Mouse (Mus musculus): ENCODE results near the gene Pycr1. TPM values are rescaled to one million over a fixed set of nuclear protein-coding genes. Genes with fewer than 3 reads are reported as not detected.

The Pycr1 gene
- 1.00 TPM for polyA plus RNA-seq (2017; shearing (Covaris generic))

DNA sequence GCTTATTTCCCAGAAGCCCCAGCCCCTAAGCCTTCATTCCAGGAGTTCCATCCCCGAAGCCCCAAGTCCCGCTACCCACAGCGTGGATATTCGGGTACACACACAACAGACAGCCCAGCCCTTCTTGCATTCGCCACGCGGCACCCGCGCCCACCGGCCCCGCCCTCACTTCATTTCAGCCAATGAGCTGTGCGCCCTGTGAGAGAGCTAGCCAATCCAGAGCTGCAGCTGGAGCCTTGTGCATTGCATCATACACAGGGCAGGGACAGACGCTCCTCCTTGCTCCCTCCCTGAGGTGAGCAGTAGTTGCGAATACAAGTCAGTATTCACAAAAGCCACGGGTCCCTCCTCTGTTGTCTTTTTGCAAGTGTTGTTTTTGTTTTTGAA, at the start of gene Pycr1:
Pycr1 (minus strand) TSS at position 169 of the 387 bp plus-strand sequence.

DNA sequence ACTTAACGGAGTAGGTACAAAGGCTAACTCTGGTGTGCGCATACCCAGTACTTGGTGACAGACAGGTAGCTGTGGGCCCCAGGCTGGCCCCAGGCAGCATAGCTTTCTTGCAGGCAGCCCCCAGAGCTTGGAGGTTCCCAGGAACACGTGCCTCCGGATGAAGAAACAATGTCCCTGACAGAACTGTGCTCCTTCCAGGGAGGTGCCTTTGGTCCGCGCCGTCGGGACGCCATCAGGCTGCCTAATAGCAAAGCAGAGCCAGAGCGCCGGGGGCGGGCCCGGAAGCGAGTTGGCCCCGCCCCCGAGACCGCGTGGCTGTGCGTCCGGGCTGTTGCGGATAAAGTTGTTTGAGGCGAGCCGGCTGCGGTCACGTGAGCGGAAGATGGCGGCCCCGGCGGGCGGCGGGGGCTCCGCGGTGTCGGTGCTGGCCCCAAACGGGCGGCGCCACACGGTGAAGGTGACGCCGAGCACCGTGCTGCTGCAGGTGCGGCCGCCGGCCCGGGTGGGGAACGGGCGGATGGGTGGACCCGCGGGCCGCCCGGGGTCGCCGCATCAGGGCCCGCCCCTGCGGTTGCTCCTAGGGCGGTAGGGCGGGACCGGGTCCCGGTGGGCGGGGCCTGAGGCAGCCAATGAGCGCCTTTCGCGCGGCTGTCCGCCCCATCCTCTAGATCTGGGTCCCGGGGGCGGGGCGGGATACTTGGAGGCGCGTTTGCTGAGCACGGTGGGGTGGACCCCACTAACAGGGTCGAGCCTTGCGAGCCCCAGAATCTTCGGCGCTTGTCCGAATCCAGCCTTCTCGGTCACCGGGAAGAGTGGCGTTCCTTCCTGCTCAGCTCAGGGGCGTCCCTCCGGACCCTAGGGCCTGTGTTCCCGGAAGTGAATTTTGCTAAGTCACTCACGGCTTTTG, 29.4 kb upstream of the Pycr1 start, which contains the start of gene Aspscr1:
Aspscr1 (plus strand) TSS at position 287 of the 907 bp plus-strand sequence.

DNA sequence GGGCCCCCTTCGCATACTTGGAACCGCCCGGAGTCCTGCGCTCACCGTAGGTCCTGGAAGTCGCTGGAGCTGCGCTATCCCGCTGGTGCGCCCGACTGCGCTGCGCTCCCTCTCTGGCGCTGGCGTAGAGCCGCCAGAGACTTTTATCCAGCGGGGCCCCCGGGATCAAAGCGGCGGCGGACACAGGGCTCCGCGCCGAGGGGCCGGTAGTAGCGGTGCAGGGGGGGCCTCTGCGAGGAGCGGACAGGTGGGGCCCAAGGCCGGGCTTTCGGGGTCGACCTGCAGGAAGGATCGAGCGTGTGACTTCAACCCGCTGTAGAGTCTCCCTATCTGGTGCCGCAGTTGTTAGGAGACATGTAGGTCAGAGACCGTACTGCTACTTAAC, 17.5 kb upstream of the Pycr1 start, which contains the start of gene Notum:
Notum (minus strand) TSS at position 100 of the 385 bp plus-strand sequence.

DNA sequence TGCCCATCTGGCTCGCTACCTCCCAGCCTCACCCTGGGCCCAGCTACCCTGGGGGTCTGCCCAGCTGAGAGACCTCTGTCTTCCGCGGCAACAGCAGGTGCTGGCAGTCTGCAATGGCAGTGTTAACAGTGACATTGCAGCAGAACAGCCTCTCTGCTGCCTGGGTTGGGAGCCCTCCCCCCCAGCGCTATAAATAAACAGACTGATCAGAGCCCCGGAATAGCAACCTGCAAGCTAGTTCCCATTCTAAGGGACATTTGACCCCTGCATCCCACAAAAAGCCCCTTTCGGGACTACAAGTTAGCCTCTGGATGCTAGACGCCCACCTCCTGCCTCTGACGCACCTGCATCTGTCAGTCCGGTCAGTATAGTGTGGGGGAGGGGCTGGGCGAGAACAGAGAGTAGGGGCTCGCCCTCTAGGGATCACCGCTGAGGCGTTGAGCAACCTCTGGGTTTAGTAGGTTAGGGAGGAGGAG, 4.5 kb upstream of the Pycr1 start, which contains the start of gene Myadml2:
Myadml2 (minus strand) TSS at position 158 of the 476 bp plus-strand sequence.

GRCm38 (mm10) chr11:120633520-120634343, 9.8 kb downstream of the Pycr1 start, which contains the start of gene Mafg:
Gene Mafg (minus strand): TSS chr11:120633600.

DNA sequence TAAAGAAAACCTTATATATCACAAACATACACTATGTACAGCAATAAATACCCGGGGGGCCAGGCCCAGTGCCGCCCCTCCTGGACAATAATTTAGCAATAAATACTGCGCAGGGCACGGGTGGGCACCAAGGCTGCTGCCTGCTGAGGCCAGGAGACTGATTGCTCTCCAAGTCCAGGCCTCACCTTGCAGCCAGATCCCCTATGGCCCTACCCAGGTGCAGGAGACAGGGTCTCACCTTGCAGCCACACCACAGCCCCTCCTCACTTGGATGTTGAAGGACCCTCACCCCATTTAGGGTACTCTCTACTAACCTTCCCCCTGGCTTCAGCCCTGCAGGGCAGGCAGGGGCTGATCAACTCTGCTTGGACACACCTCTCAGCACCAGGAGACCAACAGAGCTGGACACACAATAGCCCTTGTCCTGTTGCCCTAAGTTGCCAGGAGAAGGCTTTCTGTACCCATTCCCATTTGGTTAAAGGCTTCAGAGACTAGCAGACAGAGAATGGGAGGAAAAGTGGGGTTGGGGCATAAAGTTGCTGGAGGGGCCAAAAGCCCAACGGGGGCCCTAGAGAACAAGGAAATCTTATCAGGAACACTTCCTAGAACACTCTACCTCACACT, 18.3 kb downstream of the Pycr1 start, which contains the start of gene Sirt7:
Sirt7 (minus strand) TSS at position 89 of the 624 bp plus-strand sequence.

GRCm38 (mm10) chr11:120617519-120618112, 26.0 kb downstream of the Pycr1 start, which contains the start of gene Pcyt2:
Gene Pcyt2 (minus strand): TSS chr11:120617936.

GRCm38 (mm10) chr11:120608241-120609034, 35.1 kb downstream of the Pycr1 start, which contains the start of gene Npb:
Gene Npb (plus strand): TSS chr11:120608477.

DNA sequence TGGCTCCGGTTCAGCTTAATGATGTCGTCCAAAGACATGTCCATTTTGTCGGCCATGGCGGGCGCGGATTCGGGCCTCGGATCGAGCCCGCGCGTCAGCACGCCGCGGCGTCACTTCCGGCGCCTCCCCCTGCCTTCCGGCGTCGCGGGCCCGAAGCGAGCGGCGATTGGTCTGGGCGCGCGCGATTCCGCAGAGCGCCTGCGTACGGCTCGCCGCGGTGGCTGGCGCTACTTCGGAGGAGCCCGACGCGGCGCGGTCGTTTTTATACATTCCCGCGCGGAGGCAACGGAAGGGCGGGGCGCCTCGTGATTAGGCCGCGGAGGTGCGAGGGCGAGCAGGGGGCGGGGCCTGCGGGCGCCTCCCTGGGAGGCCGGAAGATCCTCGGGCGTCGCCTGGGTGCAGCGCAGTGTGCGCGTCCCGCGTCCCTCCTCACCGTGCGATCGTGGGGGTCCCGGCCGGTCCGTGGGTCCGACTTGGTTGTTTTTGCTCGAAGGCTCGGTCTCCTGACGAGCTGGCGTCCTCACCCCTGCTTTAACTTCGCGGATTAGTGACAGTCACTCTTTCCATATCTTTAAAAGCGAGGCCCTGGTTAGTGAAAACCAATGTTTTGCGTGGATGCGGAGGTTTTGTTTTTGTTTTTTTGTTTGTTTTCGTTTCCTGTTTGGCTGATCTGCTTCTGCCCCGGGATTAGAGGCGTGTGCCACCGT, 45.1 kb downstream of the Pycr1 start, which contains the start of the genes Alyref and Anapc11:
Alyref (minus strand) TSS at position 83 of the 707 bp plus-strand sequence.
Anapc11 (plus strand) TSS at position 139 of the 707 bp plus-strand sequence.

Other genes with a start within 250 kb of the Pycr1 start
- gene Nploc4, start 206.1 kb downstream of the Pycr1 start, polyA plus RNA-seq (2017; shearing (Covaris generic)), result 13.7 TPM
- gene Tspan10, start 201.1 kb downstream of the Pycr1 start, polyA plus RNA-seq (2017; shearing (Covaris generic)), result not detected
- gene Pde6g, start 190.3 kb downstream of the Pycr1 start, polyA plus RNA-seq (2017; shearing (Covaris generic)), result 0.68 TPM
- 11.5 TPM for gene Oxld1, start 185.7 kb downstream of the Pycr1 start, polyA plus RNA-seq (2017; shearing (Covaris generic))
- 55.1 TPM for gene Ccdc137, start 185.7 kb downstream of the Pycr1 start, polyA plus RNA-seq (2017; shearing (Covaris generic))
- gene Arl16, start 176.2 kb downstream of the Pycr1 start, polyA plus RNA-seq (2017; shearing (Covaris generic)), result 47.8 TPM
- gene Mrpl12, start 159.2 kb downstream of the Pycr1 start, polyA plus RNA-seq (2017; shearing (Covaris generic)), result 76.5 TPM
- gene Slc25a10, start 151.9 kb downstream of the Pycr1 start, polyA plus RNA-seq (2017; shearing (Covaris generic)), result 15.4 TPM
- not detected for gene Gcgr, start 113.1 kb downstream of the Pycr1 start, polyA plus RNA-seq (2017; shearing (Covaris generic))
- gene Mcrip1, start 94.0 kb downstream of the Pycr1 start, polyA plus RNA-seq (2017; shearing (Covaris generic)), result 124 TPM
- gene Ppp1r27, start 92.6 kb downstream of the Pycr1 start, polyA plus RNA-seq (2017; shearing (Covaris generic)), result not detected
- 279 TPM for gene P4hb, start 70.5 kb downstream of the Pycr1 start, polyA plus RNA-seq (2017; shearing (Covaris generic))
- 896 TPM for gene Arhgdia, start 62.1 kb downstream of the Pycr1 start, polyA plus RNA-seq (2017; shearing (Covaris generic))
- gene Alyref, start 45.4 kb downstream of the Pycr1 start, polyA plus RNA-seq (2017; shearing (Covaris generic)), result 6.6 TPM
- gene Anapc11, start 45.3 kb downstream of the Pycr1 start, polyA plus RNA-seq (2017; shearing (Covaris generic)), result 129 TPM
- 1.3 TPM for gene Npb, start 35.3 kb downstream of the Pycr1 start, polyA plus RNA-seq (2017; shearing (Covaris generic))
- 170 TPM for gene Pcyt2, start 25.8 kb downstream of the Pycr1 start, polyA plus RNA-seq (2017; shearing (Covaris generic))
- 233 TPM for gene Sirt7, start 18.5 kb downstream of the Pycr1 start, polyA plus RNA-seq (2017; shearing (Covaris generic))
- 12.0 TPM for gene Mafg, start 10.2 kb downstream of the Pycr1 start, polyA plus RNA-seq (2017; shearing (Covaris generic))
- not detected for gene Myadml2, start 4.4 kb upstream of the Pycr1 start, polyA plus RNA-seq (2017; shearing (Covaris generic))
- not detected for gene Notum, start 17.4 kb upstream of the Pycr1 start, polyA plus RNA-seq (2017; shearing (Covaris generic))
- gene Aspscr1, start 29.2 kb upstream of the Pycr1 start, polyA plus RNA-seq (2017; shearing (Covaris generic)), result 141 TPM
- gene Cenpx, start 70.0 kb upstream of the Pycr1 start, polyA plus RNA-seq (2017; shearing (Covaris generic)), result 128 TPM
- gene Lrrc45, start 70.2 kb upstream of the Pycr1 start, polyA plus RNA-seq (2017; shearing (Covaris generic)), result 84.9 TPM
- 0.27 TPM for gene Rac3, start 77.7 kb upstream of the Pycr1 start, polyA plus RNA-seq (2017; shearing (Covaris generic))
- gene Dcxr, start 83.5 kb upstream of the Pycr1 start, polyA plus RNA-seq (2017; shearing (Covaris generic)), result 26.0 TPM
- not detected for gene Cbr2, start 88.3 kb upstream of the Pycr1 start, polyA plus RNA-seq (2017; shearing (Covaris generic))
- 34.4 TPM for gene Hmga1b, start 119.0 kb upstream of the Pycr1 start, polyA plus RNA-seq (2017; shearing (Covaris generic))
- gene Rfng, start 140.4 kb upstream of the Pycr1 start, polyA plus RNA-seq (2017; shearing (Covaris generic)), result 3.2 TPM
- 168 TPM for gene Gps1, start 140.5 kb upstream of the Pycr1 start, polyA plus RNA-seq (2017; shearing (Covaris generic))
- gene Dus1l, start 152.6 kb upstream of the Pycr1 start, polyA plus RNA-seq (2017; shearing (Covaris generic)), result 80.7 TPM
- gene Fasn, start 180.8 kb upstream of the Pycr1 start, polyA plus RNA-seq (2017; shearing (Covaris generic)), result 54.9 TPM

Data from inflammation-experienced regulatory T-cells, adult 16 weeks (primary cell).